Mouse (Mus musculus): Measurements from ENCODE around the gene Uvrag.

The Uvrag gene

GRCm38 (mm10) chr7:98848899-98849640 lies 291.9 kb downstream of the Uvrag start:
- DNase-seq (ENCODE audit: low spot score in 2 of 2) = no peak

- no peak for DNase-seq (ENCODE audit: low spot score in 2 of 2)
Observed at GRCm38 (mm10) chr7:98843649-98844048, 297.3 kb downstream of the Uvrag start.

GRCm38 (mm10) chr7:98842997-98843396 lies 297.9 kb downstream of the Uvrag start:
- DNase-seq (ENCODE audit: low spot score in 2 of 2) = no peak

GRCm38 (mm10) chr7:98841802-98842201 lies 299.1 kb downstream of the Uvrag start:
- no peak for DNase-seq (ENCODE audit: low spot score in 2 of 2)

- no peak for DNase-seq (ENCODE audit: low spot score in 2 of 2)
Observed at GRCm38 (mm10) chr7:98840771-98841170, 300.2 kb downstream of the Uvrag start.

GRCm38 (mm10) chr7:98839312-98839711 lies 301.6 kb downstream of the Uvrag start:
- no peak for DNase-seq (ENCODE audit: low spot score in 2 of 2)

GRCm38 (mm10) chr7:98838729-98839141 lies 302.2 kb downstream of the Uvrag start:
- no peak for DNase-seq (ENCODE audit: low spot score in 2 of 2)

- peak; percentile 25 to 52 for DNase-seq (ENCODE audit: low spot score in 2 of 2)
Observed at GRCm38 (mm10) chr7:98837901-98838300, 303.0 kb downstream of the Uvrag start.

GRCm38 (mm10) chr7:98836646-98837045 lies 304.3 kb downstream of the Uvrag start:
- DNase-seq (ENCODE audit: low spot score in 2 of 2) = peak; percentile 32 to 59

- DNase-seq (ENCODE audit: low spot score in 2 of 2) = no peak
Observed at GRCm38 (mm10) chr7:98835519-98836441, 305.2 kb downstream of the Uvrag start.

Measured in spleen, postnatal 14 days (tissue).